Mouse (Mus musculus) ES-CJ7 (cell line): ENCODE measurements around the gene Fv1.
A peak's percentile ranks its signal among the peaks of the same experiment; 100 is the strongest.
"Not testable (repeated sequence)": the region's sequence is repeated elsewhere in the genome, so short reads cannot be mapped to it uniquely, and the experiment has no call there.

Source experiments
- DNase-seq: peaks from one replicate; pipeline ENCODE4 v3.0.0; 2011; ENCODE audit warnings: low read depth, low spot score

Fv1 gene

DNA sequence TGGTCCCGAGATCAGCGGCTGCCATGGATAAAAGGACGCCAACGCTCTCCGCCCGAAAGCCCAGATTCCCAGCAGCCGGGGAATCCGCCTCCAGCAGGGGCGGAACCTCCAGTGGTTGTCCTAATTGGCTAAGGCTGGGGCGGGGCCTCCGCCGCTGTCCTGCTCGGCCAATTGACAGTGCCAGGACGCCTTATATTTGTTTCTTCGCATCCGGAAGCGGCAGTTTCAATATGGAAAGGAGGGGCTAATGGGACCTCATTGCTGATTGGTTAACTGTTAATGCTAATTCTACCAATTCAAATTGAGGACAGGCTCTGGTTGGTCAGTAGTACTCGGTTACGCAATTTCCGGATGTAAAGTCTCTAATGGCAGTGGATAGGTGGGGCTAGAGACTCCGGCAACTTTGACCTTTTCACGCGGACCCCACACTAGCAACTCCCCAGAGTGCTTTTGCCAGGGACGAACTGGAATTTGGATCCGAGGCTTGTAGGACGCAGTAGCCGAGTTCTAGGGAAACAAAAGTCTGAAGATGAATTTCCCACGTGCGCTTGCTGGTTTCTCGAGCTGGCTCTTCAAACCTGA lies at the start of gene Fv1, which contains the start of gene Miip:
Gene Fv1, plus strand, starts transcription at position 530 of the 582 bp plus-strand sequence.
Gene Miip, minus strand, starts transcription at position 367 of the 582 bp plus-strand sequence.
- DNase-seq: peak; percentile 80

DNA sequence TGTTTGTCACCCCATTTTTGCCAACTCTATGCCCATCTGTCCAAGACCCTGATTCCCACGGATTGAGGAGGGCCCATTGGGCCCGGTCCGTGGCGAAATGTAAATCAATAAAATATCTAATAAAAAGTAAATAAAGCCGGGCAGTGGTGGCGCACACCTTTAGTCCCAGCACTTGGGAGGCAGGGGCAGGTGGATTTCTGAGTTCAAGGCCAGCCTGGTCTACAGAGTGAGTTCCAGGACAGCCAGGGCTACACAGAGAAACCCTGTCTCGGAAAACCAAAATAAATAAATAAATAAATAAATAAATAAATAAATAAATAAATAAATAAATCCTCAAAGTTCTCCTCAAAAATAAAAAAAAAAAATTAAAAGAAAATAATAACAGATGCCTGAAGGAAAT lies 49.1 kb upstream of the Fv1 start:
- not testable (repeated sequence) for DNase-seq

DNA sequence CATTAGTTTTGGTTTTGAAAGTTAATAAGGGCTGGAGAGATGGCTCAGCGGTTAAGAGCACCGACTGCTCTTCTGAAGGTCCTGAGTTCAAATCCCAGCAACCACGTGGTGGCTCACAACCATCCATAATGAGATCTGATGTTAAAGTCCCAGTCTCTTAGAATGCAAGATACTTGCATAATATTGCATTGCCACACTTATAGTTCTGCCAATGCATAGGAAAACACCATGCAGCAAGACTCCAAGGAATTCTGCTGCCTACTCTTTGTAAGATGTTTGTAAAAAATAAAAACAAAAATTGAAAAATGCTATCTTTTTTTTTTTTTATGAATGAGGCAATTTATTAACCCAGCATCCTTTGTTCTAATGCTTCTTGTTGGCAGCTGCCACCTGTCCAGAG lies 47.4 kb upstream of the Fv1 start:
- not testable (repeated sequence) for DNase-seq

DNA sequence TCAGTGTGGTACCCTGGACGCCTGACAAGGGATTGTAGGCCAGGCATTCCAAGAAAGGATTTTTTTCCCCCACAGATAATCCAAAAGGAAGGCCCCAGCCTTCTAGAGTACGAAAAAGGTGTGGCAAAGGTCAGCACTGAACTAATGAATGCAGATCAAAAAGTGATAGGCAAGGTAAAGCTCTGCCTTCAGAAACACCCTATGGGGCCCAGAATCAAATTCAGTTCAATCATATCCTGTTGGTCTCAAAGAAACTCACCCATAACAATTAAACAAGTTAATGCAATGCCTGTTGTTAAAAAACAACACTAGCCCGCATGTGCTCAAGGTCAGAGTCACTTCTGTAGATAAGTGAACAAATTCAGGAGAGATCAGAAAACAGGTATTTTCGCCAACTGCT lies 44.4 kb upstream of the Fv1 start:
- DNase-seq: no peak

DNA sequence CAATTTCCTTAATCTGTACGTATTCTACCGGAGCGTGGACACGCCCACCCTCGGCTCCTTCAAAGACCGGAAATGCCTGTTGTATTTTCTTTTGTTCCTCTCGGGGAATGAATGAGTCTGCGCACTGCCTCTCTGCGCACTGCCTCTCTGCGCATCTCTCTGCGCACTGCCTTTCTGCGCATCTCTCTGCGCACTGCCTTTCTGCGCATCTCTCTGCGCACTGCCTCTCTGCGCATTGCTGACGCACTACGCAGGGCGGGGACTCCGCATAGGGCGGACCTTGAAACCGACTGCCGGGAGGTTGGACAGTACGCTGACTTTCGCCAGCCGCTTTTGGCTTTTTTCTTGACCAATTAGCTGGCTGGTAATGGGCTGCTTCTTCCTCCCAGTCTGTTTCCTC lies 29.5 kb upstream of the Fv1 start:
- not testable (repeated sequence) for DNase-seq

DNA sequence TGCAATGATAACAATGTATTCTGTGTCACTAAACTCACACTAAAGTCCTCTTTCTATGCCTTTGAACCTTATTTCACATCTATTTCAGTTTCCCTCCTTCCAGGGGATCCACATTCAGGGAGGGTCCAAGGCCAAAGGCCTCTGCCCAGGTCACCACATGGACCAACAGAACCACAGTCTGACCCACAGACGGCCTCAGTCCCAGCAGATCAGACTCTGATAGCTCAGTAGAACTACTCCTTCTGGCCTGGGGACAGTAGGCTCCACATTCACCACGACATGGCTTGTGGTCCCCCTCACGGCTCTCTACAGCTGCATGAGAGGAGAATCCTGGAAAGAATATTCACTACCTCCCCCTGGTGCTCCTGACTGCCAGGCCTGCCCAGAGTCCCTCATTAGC lies 25.9 kb upstream of the Fv1 start:
- DNase-seq: no peak

DNA sequence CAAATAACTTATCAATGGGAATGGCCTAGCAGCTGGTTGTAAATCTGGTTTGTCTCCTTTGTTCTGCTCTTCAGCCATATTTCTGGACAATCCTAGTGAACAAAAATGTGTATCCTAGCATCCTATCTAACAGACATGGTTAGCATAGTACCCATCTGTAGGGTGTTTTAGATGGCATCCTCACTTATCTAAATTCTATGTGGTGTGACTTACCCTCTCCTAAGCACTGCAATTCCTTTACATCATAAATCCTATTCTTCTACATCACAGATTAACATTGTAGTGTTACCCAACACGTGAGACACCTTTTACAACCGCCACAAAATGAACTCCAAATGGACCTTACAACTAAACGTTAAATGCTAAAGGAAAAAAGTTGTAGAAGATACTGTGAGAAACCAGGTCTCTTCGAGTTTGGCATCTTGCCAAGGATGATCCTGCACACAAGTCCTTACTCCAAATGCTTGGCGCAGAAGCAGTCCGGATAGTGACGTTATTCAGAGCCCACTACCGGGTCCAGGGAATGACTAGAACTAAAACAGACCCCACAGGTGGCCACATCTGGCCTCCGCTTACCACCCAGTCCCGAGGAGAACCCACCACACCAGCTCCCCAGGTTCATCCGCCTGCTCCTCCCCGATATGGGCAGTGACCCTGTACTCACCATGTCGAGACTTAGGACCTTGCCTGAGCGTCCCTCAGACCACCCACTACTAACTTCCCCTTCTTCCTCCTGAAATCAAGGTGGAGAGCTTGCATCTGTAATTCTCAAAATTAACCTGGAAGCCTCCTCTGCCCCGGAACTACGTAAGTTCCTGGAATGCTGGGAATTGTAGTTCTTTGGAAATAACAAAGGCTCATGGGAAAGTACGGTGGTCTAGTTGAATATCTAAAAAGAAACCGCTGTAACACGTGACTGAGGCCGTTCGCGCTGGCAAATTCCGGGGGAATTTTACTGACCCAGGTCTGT lies 20.9 kb upstream of the Fv1 start, which contains the start of gene Zfp933:
Gene Zfp933, minus strand, starts transcription at position 753 of the 970 bp plus-strand sequence.
- peak; percentile 91 for DNase-seq

DNA sequence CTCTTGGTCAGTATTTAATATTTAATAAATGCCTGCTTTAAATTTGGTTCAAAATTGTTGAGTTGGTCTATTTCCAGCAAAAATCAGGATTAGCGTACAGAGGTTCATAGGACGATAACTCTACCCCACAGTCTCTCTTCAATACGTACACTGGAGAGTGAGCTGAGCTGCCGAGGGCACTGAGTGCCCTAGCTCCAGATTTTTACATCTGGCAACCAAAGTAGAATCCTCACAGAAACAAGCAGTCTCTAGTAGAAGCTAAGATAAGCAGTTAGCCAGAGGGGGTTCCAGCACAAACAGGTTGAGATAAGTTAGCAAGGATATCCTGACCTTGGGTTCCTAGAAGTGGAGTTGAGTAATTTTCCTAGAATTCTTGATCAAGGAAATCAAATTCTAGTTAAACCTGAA lies 20.2 kb upstream of the Fv1 start:
- DNase-seq: no peak

DNA sequence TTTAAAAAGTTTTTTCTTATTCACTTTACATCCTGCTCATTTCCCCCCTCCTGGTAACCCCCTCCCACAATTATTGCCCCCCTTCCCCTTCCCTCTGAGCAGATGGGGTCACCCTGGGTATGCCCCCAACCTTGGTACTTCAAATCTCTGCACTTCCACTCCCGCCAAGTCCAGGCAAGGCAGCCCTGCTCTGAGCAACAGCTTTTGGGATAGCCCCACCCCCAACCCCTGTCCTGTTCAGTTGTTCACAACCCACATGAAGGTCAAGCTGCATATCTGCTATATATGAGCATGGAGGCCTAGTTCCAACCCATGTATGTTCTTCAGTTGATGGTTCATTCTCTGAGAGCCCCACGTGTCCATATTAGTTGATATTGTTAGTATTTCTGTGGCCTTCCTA lies 18.0 kb upstream of the Fv1 start:
- no peak for DNase-seq

DNA sequence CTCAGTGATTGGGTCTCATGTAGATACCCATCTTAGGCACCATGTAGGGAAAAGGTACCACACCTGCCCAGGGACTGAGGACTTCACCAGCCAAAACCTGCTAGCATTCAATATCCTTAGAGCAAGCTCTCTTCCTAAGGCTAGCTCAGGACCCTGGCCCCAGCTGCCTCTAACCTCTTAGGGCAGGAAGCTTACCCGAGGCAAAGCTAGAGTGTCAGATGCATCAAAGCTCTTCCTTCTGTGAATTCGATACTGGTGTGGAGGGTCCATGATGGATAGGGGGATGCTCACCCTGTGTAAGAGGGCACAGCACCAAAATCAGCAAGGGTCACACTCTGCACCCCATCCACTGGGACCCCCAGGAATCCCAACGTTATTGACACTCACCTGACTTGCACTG lies 6.7 kb upstream of the Fv1 start:
- DNase-seq: no peak

DNA sequence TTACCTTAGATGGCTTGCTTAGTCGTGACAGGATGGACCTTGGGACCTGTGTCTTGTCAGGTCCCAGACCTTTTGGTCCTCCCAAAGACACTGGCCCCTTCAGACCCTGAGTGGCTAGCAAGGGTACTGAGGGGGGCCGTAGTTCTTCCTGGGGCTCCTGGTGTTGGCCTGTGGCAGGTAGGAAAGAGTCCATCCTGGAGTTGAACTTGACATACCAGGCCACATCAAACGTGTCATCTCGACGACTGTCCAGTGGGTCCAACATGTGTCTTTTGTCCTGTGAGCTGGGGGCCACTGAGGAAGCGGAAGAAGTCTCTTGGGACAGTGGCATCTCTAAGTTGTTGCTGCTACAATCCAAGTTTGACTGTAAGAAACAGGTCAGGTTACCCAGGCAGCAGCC lies 3.1 kb upstream of the Fv1 start:
- DNase-seq: no peak

DNA sequence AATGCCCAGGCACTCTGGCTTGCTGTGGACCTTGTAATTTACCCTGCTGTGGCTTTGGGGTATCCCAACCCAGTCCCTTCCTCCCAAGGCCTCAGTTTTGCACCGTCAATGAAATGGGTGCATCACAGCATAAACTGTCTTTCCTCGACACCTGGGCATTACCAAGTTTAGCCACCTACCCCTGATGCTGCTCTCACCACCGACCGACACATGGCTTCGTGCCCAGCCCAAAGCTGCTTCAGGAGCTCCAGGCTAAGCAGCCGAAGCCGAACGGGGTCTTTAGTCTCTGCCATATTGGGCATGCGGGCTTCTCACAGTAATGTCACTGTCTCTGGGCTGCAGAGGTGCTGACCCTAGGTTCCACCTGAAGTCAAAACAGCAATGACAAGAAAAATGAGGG lies 2.7 kb upstream of the Fv1 start:
- no peak for DNase-seq

DNA sequence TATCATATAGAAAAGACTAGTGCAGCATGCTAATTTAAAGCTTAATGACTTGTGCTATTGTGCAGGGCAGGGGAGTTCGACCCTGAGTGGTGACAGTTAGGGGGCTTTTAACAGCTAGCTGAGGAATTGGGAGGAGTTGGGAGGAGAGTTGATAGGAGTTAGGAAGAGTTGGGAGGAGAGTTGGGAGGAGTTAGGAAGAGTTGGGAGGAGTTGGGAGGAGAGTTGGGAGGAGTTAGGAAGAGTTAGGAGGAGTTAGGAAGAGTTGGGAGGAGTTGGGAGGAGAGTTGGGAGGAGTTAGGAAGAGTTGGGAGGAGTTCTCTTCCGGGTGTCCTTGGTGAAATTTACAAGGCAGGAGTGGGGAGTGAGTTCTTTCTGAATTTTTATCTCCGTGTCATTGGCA lies 2.0 kb upstream of the Fv1 start:
- DNase-seq: not testable (repeated sequence)

DNA sequence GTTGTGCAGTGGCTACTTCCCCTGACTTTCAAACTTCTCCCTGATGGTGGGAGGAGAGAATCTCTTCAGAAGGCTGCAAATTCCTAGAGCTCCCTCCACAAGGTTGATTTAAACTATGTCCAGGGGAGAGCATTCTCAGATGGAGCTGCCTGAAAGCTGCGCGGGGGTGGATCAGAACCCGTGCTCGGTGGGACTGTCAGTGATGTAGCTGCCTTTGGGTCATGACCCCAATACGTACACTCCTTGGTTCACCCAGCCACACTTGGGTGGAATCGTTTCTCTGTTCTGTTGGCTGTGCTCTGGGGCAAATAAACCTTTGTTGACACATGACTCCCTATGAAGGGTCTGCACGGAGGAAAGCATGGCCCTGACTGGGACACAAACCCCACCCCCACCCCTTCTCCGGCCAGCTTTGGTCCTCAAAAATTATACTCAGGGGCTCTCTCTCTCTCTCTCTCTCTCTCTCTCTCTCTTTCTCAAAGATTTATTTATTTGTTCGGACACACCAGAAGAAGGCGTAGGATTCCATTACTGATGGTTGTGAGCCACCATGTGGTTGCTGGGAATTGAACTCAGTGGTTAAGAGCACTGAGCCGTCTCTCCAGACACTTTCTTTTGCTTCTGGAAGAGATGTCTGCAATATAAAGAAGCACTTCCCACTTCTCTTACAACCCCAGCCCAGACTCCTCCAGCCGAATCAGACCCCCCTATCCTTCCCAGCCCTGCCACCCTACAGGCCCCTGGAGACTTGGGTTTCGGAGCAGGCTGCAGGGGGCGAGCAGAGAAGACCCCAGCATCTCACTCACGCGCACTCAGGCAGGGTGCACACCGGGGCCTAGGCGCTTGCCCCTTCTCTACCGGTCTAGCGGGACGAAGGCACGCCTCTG lies 973 bp upstream of the Fv1 start:
- no peak for DNase-seq

DNA sequence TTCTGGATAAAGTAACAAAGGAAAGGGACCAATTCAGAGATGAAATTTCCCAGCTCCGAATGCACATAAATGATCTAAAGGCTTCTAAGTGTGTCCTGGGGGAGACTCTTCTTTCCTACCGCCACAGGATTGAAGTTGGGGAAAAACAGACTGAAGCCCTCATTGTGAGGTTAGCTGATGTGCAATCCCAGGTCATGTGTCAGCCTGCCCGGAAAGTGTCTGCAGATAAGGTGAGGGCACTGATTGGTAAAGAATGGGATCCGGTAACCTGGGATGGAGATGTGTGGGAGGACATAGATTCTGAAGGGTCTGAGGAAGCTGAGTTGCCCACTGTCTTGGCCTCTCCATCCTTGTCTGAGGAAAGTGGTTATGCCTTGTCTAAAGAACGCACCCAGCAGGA lies 459 bp downstream of the Fv1 start:
- no peak for DNase-seq

DNA sequence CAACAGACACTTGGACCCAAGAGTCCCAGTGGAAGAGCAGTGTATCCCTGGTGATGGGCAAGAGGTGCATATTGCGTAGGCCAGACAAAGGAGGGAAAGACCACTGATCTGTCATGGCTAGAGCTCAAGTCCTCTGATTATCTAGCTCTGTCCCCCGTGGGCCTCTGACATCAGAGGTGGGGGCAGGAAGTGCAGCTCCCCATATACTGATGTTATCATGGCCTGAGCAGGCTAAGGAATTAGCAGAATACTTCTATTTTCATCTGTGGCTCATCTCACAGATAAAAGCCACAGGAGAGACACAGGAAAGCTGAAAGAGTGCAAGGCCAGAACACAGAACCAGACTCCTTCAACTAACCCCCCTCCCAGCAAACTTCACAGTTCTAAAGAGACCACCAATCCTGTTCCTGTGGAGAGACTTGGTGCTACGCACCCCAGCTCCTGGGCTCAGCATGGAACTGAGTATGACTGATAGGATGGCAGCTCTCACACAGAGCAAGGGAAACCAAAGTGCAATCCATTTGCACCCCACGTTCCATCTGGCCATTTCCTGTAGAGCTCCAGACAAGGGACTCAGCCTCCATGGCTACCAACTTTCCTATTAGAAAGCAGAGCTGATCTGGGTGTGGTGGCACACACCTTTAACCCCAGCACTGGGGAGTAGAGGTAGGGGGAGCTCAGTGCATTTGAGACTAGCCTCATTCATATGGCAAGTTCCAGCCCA lies 7.2 kb downstream of the Fv1 start:
- DNase-seq: no peak

DNA sequence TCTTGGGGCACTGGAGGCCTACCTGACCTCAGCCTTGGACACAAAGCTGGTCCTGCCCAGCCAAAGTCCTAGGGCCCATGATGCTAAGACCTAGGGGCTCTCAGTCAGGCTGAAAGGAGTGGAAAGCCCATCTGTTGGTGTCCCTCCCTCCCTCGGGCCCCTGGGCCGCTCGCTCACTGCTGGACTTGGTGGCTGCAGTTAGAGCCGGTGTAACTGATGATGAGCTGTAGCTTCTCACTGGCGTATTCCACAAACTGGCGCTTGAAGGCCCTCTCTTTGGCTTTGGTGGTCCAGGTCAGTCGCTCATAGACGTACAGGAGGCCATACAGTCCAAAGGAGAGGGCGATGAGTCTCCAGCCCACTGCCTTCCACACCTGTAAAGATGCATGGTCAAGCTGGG lies 9.8 kb downstream of the Fv1 start:
- DNase-seq: no peak

DNA sequence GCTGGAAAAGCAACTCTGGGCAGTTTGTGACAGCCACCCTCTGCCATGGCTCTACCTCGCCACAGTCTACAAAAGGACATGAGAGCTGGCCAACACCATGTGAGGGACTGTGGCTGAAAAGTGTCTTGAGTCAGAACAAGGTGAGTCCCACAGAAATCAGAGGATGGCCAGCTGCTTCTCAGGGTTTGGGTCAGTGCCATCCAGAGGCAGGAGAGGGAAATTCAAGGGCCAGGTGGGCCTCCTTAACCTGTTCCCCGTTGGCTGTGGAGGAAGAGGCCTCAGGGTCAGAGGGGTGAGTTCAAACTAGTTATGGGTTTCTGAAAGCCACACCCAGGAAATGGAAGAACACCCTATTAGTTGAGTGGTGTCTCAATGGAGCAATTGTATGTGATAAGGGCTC lies 10.7 kb downstream of the Fv1 start:
- DNase-seq: peak; percentile 23

DNA sequence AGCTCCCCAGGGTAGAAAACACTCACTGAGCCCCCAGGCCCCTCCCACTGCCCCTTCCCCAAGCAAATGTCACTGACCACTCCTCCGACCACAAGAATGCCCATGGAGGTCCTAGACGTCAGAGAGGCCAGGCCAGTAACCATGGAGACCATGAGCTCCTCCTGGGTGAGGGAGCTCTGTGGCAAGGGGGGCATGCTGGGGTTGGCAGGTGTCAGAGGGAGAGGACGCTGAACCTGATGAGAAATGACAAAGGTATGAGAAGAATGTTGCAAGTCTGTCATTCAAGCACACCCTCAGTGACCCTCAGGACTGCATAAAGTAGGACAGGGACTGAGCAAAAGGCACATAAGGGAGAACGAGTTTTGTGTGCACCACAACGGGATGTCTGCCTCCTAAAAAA lies 11.1 kb downstream of the Fv1 start:
- DNase-seq: peak; percentile 22

DNA sequence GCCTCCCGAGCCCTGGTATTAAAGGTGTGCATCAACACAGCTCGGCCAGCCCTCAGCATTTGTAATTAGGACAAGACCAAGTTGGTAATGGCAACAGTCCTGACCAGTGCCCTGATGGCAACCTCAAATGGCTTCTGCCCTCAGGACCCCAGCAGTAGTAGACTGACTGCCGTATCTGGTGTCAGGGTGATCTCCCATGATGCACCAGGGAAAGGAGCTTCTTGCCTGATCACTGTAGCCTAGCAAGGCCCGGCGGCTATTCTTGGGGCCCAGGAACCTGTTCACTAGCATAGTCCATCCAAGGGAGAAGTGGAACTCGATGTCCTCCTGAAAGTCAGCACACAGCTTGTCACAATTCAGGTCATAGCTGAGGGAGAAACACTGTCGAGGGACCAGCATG lies 13.0 kb downstream of the Fv1 start:
- DNase-seq: no peak

DNA sequence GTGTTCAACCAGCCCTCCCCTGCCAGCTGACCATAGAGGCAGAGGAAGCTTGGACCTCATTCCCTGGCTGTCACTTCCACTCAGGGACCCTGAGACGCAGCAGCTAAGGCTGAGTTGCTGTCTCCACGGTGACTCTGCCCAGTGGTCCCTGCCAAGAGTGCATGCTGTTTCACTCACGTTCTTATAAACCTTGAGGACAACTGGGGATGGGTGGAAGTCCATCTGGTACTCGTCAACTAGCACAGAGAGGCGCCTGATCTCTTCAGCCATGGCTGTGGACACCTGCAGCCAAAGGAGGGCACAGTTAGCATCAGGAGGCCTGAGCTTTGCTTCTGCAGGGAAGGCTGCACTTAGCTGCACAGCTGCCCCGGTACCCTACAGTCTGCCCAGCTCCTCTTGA lies 14.3 kb downstream of the Fv1 start:
- no peak for DNase-seq
